Mouse (Mus musculus) embryonic facial prominence, embryonic 14.5 days (tissue): Measurements from ENCODE around the gene Rmnd5b. TPM values are rescaled to one million over a fixed set of nuclear protein-coding genes. Genes with fewer than 3 reads are reported as not detected.

Experiments
- ATAC-seq: fragments of 200-750 bp; cut with Nextera tagmentation; 2 replicates; pipeline ENCODE4 v1.8.0; 2017; ENCODE audit warnings: low read depth, moderate number of reproducible peaks, moderate TSS enrichment
- DNase-seq: peaks from one replicate; pipeline ENCODE4 v3.0.0-alpha.2; 2015; ENCODE audit warnings: low spot score
- H3K27ac ChIP-seq: fragments of 300-500 bp; sonication (generic); replicated peaks from 2 replicates; pipeline ENCODE4 v1.5.1; 2014; ENCODE audit warnings: low read depth, mild to moderate bottlenecking, low read length, moderate library complexity
- H3K27me3 ChIP-seq: fragments of 300-500 bp; sonication (generic); replicated peaks from 2 replicates; pipeline ENCODE4 v1.6.1; 2014; ENCODE audit warnings: low read length; ENCODE audit not compliant: control insufficient read depth, insufficient read depth
- H3K36me3 ChIP-seq: fragments of 300-500 bp; sonication (generic); 2 replicates; pipeline ENCODE4 v1.6.1; 2014; ENCODE audit warnings: low read length, mixed read lengths; ENCODE audit not compliant: control insufficient read depth, insufficient read depth
- H3K4me1 ChIP-seq: fragments of 300-500 bp; sonication (generic); 2 replicates; pipeline ENCODE4 v1.6.1; 2014; ENCODE audit warnings: antibody characterized with exemption, low read length; ENCODE audit not compliant: control insufficient read depth, insufficient read depth
- H3K4me2 ChIP-seq: fragments of 300-500 bp; sonication (generic); 2 replicates; pipeline ENCODE4 v1.6.1; 2014; ENCODE audit warnings: low read depth, mild to moderate bottlenecking, low read length, moderate library complexity, mixed read lengths
- H3K4me3 ChIP-seq: fragments of 300-500 bp; sonication (generic); 2 replicates; pipeline ENCODE4 v1.5.1; 2014; ENCODE audit warnings: low read depth, mild to moderate bottlenecking, low read length
- H3K9ac ChIP-seq: fragments of 300-500 bp; sonication (generic); 2 replicates; pipeline ENCODE4 v1.6.1; 2014; ENCODE audit warnings: low read depth, mild to moderate bottlenecking, low read length, moderate library complexity, mixed read lengths
- H3K9me3 ChIP-seq: fragments of 300-500 bp; sonication (generic); 2 replicates; pipeline ENCODE4 v1.6.1; 2016; ENCODE audit warnings: low read length; ENCODE audit not compliant: control insufficient read depth
- WGBS: fragments of 180-500 bp; shearing (Covaris S2); extraction: QIAGEN DNeasy Blood & Tissue Kit; methylation state at CpG from one replicate; pipeline ENCODE4 v1.1.7; 2014; 5-methylcytosine and 5-hydroxymethylcytosine counted together
- polyA plus RNA-seq: library from polyadenylated mRNA; unstranded; fragments of >200 nt; fragmentation: Nextera tagmentation; extraction: Ambion mirVana; gene quantifications from 2 replicates; pipeline ENCODE4 v1.2.1, GENCODE M21; 2014

Gene Rmnd5b
- polyA plus RNA-seq, 1 experiment from 2014 or later: 44.2 TPM

DNA sequence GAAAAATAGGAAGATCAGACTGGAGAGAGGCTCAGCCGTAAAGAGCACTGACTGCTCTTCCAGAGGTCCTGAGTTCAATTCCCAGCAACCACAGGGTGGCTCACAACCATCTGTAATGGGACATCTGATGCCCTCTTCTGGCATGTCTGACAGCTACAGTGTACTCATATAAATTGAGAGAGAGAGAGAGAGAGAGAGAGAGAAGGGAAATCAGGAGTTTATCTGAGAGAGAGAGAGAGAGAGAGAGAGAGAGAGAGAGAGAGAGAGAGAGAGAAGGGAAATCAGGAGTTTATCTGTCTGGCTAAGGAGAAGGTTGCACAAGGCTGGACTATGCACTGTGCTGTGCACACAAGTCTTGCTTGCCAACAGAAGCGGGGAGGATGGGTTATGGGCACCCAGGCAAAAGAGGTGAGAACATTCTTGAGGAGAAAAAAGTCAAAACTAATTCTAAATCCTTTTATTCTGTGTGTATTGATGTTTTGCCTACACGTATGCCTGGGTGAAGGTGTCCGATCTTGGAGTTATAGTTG, 17.3 kb upstream of the Rmnd5b start:
- peaks cover 19% of the 10 kb centered on the region; the same call in 1 of the 2 replicates for H3K4me1 ChIP-seq
- no peak overlapping the region for H3K9ac ChIP-seq
- 84% methylated on average over 4 of the region's 4 CpGs for WGBS
- no peaks in the 10 kb centered on the region for H3K9me3 ChIP-seq
- H3K36me3 ChIP-seq: no peaks in the 10 kb centered on the region
- no peak overlapping the region for H3K4me2 ChIP-seq
- H3K27me3 ChIP-seq: no peaks in the 10 kb centered on the region
- DNase-seq: no peak
- ATAC-seq: no peak
- no peak overlapping the region for H3K27ac ChIP-seq
- no peak overlapping the region for H3K4me3 ChIP-seq

DNA sequence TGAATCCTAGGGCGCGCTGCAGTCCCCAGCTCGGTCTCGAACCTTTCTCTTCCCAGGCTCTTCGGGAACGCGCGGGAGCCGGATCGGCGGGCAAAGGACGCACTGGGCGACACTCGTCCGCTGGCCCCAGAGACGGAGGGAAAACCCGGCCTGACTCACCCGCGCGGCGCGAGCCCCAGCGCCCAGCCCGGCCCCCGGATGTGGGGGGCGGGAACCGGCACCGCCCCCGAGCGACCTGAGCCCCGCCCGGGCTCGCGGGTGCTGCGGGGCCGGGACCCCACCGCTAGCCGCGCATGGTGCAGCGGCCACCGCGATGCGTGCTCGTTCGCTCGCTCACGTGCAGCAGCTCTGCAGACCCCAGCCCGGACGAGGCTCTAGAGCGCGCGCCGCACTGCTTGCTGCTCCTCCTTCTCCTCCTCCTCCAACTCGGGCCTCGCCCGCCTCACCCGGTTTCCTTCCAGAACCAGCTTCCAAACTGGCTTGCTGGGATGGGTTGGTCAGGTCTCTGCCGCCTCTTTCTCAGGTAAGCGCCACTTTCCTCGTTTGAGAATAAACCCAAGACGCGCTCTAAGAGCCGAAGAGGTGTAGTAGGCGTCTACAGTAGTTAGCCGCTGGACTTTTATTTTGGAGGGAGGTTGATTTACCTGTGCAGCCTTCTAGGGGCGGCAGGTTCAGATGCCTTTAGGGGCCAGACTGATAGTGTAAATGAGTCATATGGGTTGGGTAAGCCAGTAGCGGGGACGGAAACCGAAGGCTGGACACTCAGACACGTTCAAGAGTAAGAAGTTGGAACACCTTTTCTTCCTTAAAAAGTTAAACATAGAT, 15.2 kb upstream of the Rmnd5b start, which contains the start of the genes N4bp3 and D930048N14Rik:
Gene N4bp3 (minus strand): TSS at position 152 of the 825 bp plus-strand sequence.
Gene D930048N14Rik (plus strand): TSS at position 264 of the 825 bp plus-strand sequence.
- 0 out of 2 replicates have a peak, but pooled peaks cover under 1% of the 10 kb centered on the region for H3K36me3 ChIP-seq
- H3K27me3 ChIP-seq: no peaks in the 10 kb centered on the region
- peak within 1 kb of the TSS; percentile 79 for H3K9ac ChIP-seq
- H3K4me1 ChIP-seq: peaks cover 19% of the 10 kb centered on the region; the same call in 1 of the 2 replicates
- ATAC-seq (peak; percentile 75), DNase-seq (peak; percentile 71)
- H3K9me3 ChIP-seq: no peaks in the 10 kb centered on the region
- H3K4me2 ChIP-seq: peak within 1 kb of the TSS; percentile 95
- peak within 1 kb of the TSS; percentile 30 for H3K27ac ChIP-seq
- peak within 1 kb of the TSS; percentile 68 for H3K4me3 ChIP-seq
- WGBS: 2% methylated on average over 35 of the region's 70 CpGs

DNA sequence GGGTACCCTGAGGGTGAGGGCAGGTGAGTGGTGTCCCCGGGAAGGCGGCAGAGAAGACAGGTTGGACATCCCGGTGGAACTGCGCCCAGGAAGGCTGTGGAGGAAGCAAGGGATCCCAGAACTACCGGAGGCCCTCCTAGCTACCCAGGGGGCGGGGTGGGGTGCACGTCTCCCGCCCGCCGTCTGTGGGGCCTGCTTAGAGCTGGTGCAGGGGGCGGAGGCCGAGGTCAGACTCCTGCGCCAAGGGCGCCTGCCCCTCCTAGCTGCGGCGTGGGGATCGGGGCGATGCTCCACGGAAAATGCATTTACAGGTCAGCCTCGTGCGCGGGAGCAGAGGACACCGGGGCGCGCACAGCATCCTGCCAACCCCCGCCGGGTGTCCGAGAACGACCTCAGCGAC, 14.6 kb upstream of the Rmnd5b start:
- ATAC-seq: peak; percentile 10; the same call in 1 of the 2 replicates
- DNase-seq: no peak
- peak overlapping the region; percentile 68 for H3K4me3 ChIP-seq

DNA sequence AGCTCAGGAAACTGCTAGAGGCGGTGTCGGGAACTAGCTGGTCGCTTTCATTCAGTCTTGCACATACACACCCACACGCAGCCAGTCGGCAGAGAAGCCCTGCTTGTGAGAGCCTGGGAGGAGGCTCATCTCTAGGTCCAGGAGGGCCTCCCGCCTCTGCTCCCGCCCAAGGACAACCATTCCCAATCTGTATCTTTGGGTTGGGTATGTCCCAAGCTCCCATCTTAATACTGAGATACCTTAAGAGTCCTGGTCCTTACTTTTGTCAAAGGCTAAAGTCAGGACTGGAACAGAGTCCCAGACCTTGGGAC, 14.1 kb upstream of the Rmnd5b start:
- Histone ChIP-seq H3K9me3 (no peaks in the 10 kb centered on the region), H3K4me2 (peak overlapping the region; percentile 95), H3K27ac (peak overlapping the region; percentile 30), H3K27me3 (no peaks in the 10 kb centered on the region), H3K9ac (peak overlapping the region; percentile 79), H3K4me1 (peaks cover 19% of the 10 kb centered on the region; the same call in 1 of the 2 replicates), H3K4me3 (peak overlapping the region; percentile 68), H3K36me3 (0 out of 2 replicates have a peak, but pooled peaks cover 6% of the 10 kb centered on the region)
- DNase-seq: peak; percentile 52
- WGBS: 4% methylated on average over 7 of the region's 7 CpGs
- ATAC-seq: no peak

More for the DNA sequence above, 14.6 kb upstream of the Rmnd5b start:
- Histone ChIP-seq H3K27me3 (no peaks in the 10 kb centered on the region), H3K36me3 (0 out of 2 replicates have a peak, but pooled peaks cover 6% of the 10 kb centered on the region), H3K9me3 (no peaks in the 10 kb centered on the region), H3K4me1 (peaks cover 19% of the 10 kb centered on the region; the same call in 1 of the 2 replicates), H3K27ac (peak overlapping the region; percentile 30), H3K9ac (peak overlapping the region; percentile 79), H3K4me2 (peak overlapping the region; percentile 95)
- WGBS: 7% methylated on average over 7 of the region's 30 CpGs

DNA sequence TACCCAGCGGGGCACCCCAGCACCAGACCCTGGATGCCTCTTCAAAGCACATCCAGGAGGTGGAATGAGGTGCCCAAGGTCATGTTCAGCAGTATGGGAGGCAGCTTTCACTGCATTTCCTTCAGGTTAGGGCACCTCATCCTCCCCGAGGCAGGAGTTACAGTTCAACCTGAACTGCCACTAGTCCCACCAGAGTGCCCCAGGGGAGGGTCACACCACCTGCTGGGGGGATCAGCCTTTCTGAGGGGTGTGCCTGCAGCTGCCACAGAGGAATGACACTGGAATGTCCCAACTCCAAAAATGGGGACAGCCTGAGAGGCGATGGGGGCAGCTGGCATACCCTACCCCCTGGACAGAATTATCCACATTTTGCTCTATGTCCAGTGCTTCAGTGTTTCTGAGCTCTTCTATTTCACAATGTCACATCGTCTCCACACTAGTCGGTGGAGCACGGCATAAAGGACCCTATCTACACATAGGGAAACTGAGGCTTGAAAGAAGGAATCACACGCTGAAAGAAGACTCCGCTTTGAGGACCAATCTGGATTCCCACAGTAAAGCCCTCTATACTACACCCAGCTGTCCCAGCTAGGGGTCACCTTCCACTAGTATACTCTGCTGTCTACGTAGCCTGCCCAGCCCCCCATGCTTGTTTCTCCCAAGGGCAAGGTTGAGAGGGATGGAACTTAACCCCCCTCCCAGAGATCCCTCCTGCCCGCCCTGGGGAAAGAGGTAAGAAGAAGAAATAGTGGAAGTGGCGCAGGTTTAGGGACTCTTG, 13.6 kb upstream of the Rmnd5b start:
- H3K4me1 ChIP-seq: peaks cover 16% of the 10 kb centered on the region; the same call in 1 of the 2 replicates
- peak; percentile 34; the same call in 1 of the 2 replicates for ATAC-seq
- WGBS: 24% methylated on average over 10 of the region's 11 CpGs
- H3K9me3 ChIP-seq: no peaks in the 10 kb centered on the region
- H3K36me3 ChIP-seq: 0 out of 2 replicates have a peak, but pooled peaks cover 7% of the 10 kb centered on the region
- H3K27me3 ChIP-seq: no peaks in the 10 kb centered on the region
- peak; percentile 63 for DNase-seq
- peak overlapping the region; percentile 95 for H3K4me2 ChIP-seq
- peak overlapping the region; percentile 68 for H3K4me3 ChIP-seq
- peak overlapping the region; percentile 79 for H3K9ac ChIP-seq
- H3K27ac ChIP-seq: peak overlapping the region; percentile 71

DNA sequence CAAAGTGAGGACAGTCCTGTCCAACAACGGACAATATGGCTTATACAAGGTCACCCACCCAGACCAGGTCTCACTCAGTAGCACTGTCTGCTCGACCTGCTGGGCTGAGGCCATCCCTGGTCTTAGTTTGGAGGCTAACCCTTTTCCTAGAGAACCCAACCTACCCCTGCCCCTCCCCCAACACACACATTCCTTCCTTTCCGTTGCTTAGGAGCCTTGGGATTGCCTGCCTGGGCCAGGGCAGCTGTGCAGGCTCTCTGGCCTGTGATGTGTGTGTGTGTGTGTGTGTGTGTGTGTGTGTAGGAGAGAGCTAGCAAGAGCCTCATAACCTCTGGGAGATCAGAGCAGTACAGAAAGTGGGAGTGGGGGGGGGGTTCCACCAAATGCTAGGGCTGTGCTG, 12.9 kb upstream of the Rmnd5b start:
- DNase-seq: peak; percentile 63
- peak overlapping the region; percentile 68 for H3K4me3 ChIP-seq
- WGBS: 24% methylated on average over 3 of the region's 3 CpGs
- ATAC-seq: 0 out of 2 replicates have a peak, but pooled peaks have one; percentile 32
- peak overlapping the region; percentile 95 for H3K4me2 ChIP-seq
- H3K4me1 ChIP-seq: peaks cover 16% of the 10 kb centered on the region; the same call in 1 of the 2 replicates
- H3K36me3 ChIP-seq: peaks cover 9% of the 10 kb centered on the region; the same call in 1 of the 2 replicates
- H3K27ac ChIP-seq: peak overlapping the region; percentile 71
- H3K9me3 ChIP-seq: no peaks in the 10 kb centered on the region
- H3K27me3 ChIP-seq: no peaks in the 10 kb centered on the region
- peak overlapping the region; percentile 79 for H3K9ac ChIP-seq

DNA sequence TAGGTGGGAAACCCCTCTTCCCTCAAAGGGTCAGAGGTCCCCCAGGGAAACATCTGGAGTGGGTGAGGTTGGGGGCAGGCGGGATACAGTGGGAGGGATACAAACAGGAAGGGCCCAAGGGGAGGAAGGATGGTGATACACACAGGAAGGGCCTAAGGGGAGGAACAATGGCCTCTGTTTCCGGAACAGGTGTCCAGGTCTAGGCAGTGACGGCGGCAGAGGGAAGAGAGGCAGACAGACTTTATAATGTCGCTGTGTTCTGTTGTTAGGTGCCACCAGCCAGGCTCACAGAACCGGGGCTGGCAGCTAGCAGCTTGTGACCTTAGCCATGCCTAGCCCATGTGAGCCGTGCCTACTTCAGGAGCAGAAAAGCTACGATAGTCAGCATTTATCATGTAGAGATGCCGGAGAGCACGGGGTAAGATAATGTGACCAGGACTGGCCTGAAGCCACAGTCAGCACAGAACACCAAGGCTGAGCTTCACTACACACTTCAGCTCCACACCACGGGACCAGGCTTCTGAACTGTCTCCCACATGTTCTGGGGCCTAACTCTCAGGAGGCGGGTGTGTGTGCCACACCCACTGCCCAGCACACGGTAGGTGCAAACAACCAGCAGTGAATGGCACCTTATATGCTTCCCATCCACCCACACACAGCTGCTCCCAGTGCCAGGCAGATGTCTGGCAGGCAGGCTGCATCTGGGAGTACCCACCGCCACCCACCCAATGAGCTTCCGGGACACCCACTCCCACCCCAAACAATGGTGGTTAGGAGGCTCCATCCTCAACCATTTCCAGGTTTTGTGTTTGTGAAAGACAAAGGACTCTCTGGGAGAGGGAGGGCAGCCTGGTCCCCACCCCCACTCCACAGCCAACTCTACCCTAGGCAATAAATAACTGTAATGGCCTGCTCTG, 11.3 kb upstream of the Rmnd5b start:
- Histone ChIP-seq H3K4me3 (no peak overlapping the region), H3K9me3 (no peaks in the 10 kb centered on the region), H3K27ac (0 out of 2 replicates have a peak overlapping the region, but pooled peaks have one; percentile 17), H3K9ac (no peak overlapping the region), H3K4me1 (peaks cover 20% of the 10 kb centered on the region; the same call in 1 of the 2 replicates), H3K36me3 (peaks cover 21% of the 10 kb centered on the region; the same call in 1 of the 2 replicates), H3K27me3 (no peaks in the 10 kb centered on the region), H3K4me2 (peak overlapping the region; percentile 95)
- ATAC-seq (no peak), DNase-seq (peak; percentile 23)
- WGBS: 54% methylated on average over 14 of the region's 15 CpGs
